Mouse (Mus musculus): ENCODE data around the gene Anxa1. TPM values are rescaled to one million over a fixed set of nuclear protein-coding genes. Genes with fewer than 3 reads are reported as not detected.

Gene Anxa1
- total RNA-seq, 2 experiments from 2014 or later: 1.0 to 1.6 TPM

DNA sequence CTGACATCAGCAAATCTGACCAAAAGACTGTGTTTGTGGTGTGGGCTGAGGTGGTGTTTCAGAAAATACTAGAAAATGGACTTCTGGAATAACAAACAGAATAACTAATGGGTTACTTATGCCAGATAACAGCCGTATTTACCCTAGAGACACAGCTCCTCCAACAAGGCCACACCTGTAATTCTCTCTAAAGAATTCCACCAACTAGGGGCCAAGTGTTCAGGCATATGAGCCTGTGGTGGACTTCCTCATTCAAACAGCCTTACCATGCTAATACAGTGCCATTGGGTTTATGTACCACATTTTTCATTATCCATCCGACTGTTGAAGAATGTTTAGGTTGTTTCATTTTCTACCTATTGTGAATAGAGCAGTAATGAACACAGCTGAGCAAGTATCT is 20.6 kb downstream of the Anxa1 start:
- DNase-seq: no peak

- no peak for DNase-seq
Observed at GRCm38 (mm10) chr19:20366571-20366970, 24.2 kb downstream of the Anxa1 start.

DNA sequence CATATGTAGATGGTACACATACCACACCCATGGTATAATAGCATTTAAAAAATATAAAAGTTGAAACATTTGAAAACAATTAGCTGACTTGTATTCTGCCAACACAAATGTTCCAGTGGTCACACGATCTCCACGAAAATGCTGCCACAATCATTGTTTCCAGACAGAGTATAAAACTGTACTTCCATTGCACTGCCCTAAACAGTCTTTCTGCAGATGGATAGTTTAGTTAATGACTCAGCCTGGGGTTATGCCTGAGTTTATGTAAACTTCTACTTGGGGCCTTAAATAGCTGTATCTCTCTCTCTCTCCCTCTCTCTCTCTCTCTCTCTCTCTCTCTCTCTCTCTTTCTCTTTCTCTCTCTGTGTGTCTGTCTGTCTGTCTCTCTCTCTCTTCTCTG is 24.7 kb downstream of the Anxa1 start:
- no peak for DNase-seq

DNA sequence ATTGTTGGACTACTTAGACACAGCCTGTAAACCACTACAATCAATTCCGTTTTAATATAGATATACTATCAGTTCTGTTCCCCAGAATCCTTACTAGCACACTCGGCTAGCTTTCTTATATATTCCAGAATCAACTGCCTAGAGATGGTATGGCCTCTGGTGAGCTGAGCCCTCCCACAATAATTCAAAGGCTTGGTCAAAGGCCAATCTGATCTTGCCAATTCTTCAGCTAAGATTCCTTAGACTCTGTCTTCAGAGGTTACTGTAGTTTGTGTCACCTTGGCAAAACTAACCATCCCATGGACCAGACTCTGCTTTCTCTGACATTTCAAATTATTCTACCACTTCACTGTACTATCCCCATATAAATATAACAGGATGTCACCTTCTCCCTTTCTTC is 25.4 kb downstream of the Anxa1 start:
- DNase-seq: no peak

DNA sequence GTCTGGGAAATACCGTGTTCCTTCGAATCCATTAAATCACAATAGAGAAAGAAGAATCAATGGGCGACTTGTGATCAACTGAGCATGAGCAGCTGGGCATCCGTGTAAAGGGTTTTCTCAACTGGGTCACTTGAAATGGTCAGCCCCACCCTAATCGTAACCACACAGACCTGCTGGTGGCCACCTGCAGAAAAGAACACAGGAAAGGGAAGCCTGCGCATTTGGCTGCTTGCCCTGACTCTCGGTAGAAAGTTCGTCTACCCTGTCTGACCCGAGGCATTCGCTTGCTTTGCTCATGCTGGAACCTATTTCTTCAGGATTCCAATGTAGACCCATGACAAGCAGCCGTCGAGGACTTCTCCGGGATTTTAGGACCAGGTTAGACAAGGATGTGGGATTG is 25.8 kb downstream of the Anxa1 start:
- no peak for DNase-seq

GRCm38 (mm10) chr19:20363221-20363620 is 27.5 kb downstream of the Anxa1 start:
- DNase-seq: no peak

DNA sequence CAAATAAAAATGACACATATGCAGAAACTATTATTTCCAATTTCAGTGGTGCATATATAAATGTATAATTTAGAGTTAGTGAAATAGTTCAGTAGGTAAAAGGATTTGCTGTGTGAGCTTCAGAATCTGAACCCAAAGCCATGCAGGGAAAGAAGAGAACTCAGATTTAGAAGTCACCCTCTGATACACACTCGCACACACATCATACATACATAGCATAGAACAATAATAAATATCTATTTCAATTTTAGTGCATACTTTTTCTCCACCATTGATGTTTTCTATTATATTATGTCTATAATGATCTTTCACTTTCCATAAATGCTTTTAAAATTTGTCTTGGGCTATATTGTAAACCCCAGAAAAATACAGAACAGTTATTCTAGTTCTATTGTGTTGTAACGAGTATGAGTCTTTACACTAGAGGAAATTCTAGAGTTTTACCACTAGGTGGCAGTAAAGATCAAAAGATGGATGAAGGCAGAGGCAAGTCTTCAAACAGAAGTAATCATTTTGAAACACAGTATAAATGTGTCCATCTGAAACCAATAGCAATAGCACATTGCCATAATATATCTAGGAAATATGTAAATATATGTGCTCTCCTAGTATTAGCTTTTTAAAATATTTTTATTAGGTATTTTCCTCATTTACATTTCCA is 28.7 kb downstream of the Anxa1 start:
- no peak for DNase-seq

GRCm38 (mm10) chr19:20358679-20359078 is 32.1 kb downstream of the Anxa1 start:
- no peak for DNase-seq

DNA sequence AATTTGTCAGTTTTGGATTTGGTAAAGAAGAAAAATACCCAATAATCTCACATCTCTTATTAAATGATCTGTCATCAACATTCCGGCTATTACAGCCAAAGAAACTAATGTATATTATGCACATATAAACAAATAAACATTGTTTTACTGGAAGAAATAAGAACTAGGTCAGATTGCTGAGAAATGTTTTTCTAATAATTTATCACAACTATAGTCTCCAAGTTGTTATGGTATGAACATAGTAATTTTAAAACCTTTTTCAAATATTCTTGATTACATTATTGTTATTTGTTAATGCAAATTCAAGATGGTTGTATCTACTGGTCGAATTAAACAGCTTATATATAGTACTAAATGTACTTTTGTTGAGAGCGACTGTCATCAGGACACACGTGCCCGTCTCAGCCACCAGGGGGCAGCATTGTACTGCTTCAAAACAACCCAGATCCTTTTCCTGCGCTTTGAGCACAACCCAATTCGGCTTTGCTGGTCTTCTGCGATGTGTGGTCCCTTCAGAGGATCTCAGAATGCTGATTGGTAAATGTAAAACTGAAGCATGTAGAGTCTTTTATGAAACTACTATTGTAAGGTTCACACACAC is 45.3 kb downstream of the Anxa1 start:
- DNase-seq: peak; percentile 61 to 67

GRCm38 (mm10) chr19:20344511-20345316 is 46.0 kb downstream of the Anxa1 start:
- DNase-seq: peak; percentile 31 to 32

- no peak for DNase-seq
Observed at GRCm38 (mm10) chr19:20344052-20344451, 46.7 kb downstream of the Anxa1 start.

Other genes with a start within 250 kb of the Anxa1 start
- 10 to 100 TPM; 58.5 to 63.2 TPM for gene Aldh1a1, start 101.8 kb upstream of the Anxa1 start, total RNA-seq (2021)

Measured in layer of hippocampus, postnatal 36 days (tissue).